Mouse (Mus musculus): ENCODE data around the gene Adamts14. TPM values are rescaled to one million over a fixed set of nuclear protein-coding genes. Genes with fewer than 3 reads are reported as not detected.
A peak's percentile ranks its signal among the peaks of the same experiment; 100 is the strongest.

Gene Adamts14
- polyA plus RNA-seq, 1 experiment from 2014 or later, result 0.27 TPM

DNA sequence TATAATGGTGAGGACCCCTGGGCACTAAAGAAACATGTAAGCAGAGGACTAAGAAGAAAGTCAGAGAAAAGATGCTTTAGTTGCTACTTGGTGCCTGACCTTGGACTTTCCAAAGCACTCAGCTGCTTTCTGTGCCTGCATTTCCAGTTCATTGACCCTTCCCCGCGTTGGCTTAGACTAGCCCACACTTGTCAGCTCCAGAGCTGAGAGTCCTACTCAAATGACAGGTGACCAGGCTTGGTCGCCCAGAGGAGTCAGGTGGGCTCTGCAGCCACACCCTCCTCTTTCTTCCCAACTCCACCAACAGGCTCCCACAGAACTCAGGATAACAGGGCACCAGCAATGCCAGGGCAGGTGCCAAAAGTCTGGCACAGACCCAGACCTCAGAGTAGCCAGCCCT lies 110.9 kb downstream of the Adamts14 start:
- Histone ChIP-seq H3K4me3 (no peak overlapping the region), H3K4me1 (no peaks in the 10 kb centered on the region), H3K27ac (no peak overlapping the region), H3K36me3 (replicated peaks) (no peaks in the 10 kb centered on the region), H3K27me3 (ENCODE audit: poor library complexity, severe bottlenecking) (no peaks in the 10 kb centered on the region), H3K9me3 (no peaks in the 10 kb centered on the region)
- no peak for DNase-seq (ENCODE audit: extremely low spot score, low spot score)
- WGBS, result 75% methylated on average over 3 of the region's 3 CpGs

DNA sequence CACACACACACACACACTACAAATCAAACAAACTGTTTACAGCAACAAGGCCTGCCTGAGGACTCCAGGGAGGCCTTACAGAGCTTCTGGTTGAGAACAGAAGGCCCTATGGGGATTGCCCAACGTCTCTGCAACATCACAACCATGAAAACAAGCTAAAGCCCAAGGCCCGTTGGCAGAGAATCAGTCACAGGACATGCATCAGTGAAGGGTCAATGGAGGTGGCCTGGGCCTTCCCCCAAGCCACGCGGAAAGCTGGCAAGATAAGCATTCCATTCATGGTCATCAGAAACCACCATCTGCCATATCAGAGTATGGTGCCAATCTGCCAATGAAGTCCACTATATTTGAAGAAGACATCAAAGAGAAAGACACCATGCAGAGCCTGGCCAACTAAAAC lies 112.6 kb downstream of the Adamts14 start:
- no peaks in the 10 kb centered on the region for H3K4me1 ChIP-seq
- DNase-seq (ENCODE audit: extremely low spot score, low spot score), result no peak
- H3K27me3 ChIP-seq (ENCODE audit: poor library complexity, severe bottlenecking), result no peaks in the 10 kb centered on the region

DNA sequence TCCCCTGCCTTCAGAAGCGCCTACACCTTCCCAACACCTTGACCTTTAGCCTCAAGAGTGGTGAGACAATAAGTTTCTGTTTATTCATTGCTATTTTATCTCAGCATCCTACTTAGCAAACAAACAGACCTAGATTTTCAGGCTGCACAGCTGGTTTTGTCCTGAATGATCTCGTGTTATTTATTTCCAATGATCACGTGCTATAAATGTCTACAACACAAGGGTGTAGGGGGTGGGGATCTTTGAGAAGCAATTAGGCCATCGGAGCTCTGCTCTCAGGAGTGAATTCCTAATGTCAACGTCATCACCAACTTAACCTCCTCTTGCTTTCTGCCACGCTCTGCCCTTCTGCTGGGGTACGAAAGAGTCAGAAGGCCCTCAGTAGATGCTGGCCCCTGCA lies 113.1 kb downstream of the Adamts14 start:
- Histone ChIP-seq H3K9me3 (no peaks in the 10 kb centered on the region), H3K4me1 (no peaks in the 10 kb centered on the region), H3K36me3 (replicated peaks) (no peaks in the 10 kb centered on the region), H3K4me3 (no peak overlapping the region), H3K27me3 (ENCODE audit: poor library complexity, severe bottlenecking) (no peaks in the 10 kb centered on the region), H3K27ac (no peak overlapping the region)
- no peak for DNase-seq (ENCODE audit: extremely low spot score, low spot score)
- WGBS, result 89% methylated on average over 7 of the region's 7 CpGs

More for the DNA sequence above, 112.6 kb downstream of the Adamts14 start:
- Histone ChIP-seq H3K9me3 (no peaks in the 10 kb centered on the region), H3K36me3 (replicated peaks) (no peaks in the 10 kb centered on the region), H3K27ac (no peak overlapping the region), H3K4me3 (no peak overlapping the region)
- 84% methylated on average over 4 of the region's 4 CpGs for WGBS

GRCm38 (mm10) chr10:61158594-61158993 lies 114.6 kb downstream of the Adamts14 start:
- DNase-seq (ENCODE audit: extremely low spot score, low spot score), result no peak
- Histone ChIP-seq H3K27me3 (ENCODE audit: poor library complexity, severe bottlenecking) (no peaks in the 10 kb centered on the region), H3K9me3 (no peaks in the 10 kb centered on the region), H3K36me3 (replicated peaks) (no peaks in the 10 kb centered on the region), H3K27ac (no peak overlapping the region), H3K4me3 (no peak overlapping the region), H3K4me1 (no peaks in the 10 kb centered on the region)
- 84% methylated on average over 3 of the region's 3 CpGs for WGBS

DNA sequence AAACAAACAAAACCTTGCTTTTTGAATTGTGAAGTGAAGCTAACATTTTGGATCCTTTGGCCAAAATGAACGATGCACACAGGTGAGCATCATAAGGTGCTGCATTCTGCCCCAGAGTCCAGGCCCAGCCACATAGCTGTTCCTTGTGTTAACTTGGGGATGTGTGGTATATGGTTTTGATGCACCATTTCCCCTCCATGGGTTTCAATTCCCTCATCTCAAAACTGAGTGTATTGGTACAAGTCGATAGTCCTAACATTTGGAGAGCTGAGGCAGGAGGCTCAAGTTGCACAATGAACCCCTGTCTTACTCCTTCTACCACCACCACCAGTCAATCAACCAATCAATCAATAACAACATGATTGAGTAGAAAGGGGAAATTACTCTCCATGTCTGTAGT lies 116.8 kb downstream of the Adamts14 start:
- Histone ChIP-seq H3K4me1 (no peaks in the 10 kb centered on the region), H3K4me3 (no peak overlapping the region), H3K9me3 (no peaks in the 10 kb centered on the region), H3K36me3 (replicated peaks) (no peaks in the 10 kb centered on the region), H3K27ac (no peak overlapping the region), H3K27me3 (ENCODE audit: poor library complexity, severe bottlenecking) (no peaks in the 10 kb centered on the region)
- WGBS, result 94% methylated on average over 2 of the region's 2 CpGs
- DNase-seq (ENCODE audit: extremely low spot score, low spot score), result no peak

GRCm38 (mm10) chr10:61155611-61156010 lies 117.6 kb downstream of the Adamts14 start:
- Histone ChIP-seq H3K4me3 (no peak overlapping the region), H3K9me3 (no peaks in the 10 kb centered on the region), H3K36me3 (replicated peaks) (no peaks in the 10 kb centered on the region), H3K4me1 (0 out of 2 replicates have a peak, but pooled peaks cover under 1% of the 10 kb centered on the region), H3K27ac (no peak overlapping the region), H3K27me3 (ENCODE audit: poor library complexity, severe bottlenecking) (no peaks in the 10 kb centered on the region)
- DNase-seq (ENCODE audit: extremely low spot score, low spot score), result no peak
- WGBS, result 88% methylated on average over 3 of the region's 3 CpGs

DNA sequence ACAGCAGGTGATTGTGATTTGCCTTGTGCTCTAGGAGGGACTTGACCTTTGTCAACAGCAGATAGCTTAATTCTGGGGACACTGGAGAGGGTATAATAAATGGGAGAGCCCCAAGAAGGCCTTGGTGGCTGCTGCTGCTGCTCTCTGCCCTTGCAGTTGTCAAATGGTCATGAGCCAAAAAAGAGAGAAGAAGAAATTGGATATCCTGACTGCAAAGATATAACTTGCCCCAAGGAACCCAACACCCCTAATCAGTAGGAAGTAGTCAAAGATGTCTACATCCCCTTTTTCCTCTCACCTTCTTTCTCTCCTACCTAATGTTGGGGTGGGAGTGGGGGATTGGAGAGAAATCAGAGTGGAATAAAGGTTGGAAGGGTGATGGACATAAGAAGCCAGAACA lies 121.1 kb downstream of the Adamts14 start:
- no peak for DNase-seq (ENCODE audit: extremely low spot score, low spot score)

GRCm38 (mm10) chr10:61150616-61151015 lies 122.6 kb downstream of the Adamts14 start:
- H3K27ac ChIP-seq, result no peak overlapping the region
- no peaks in the 10 kb centered on the region for H3K36me3 ChIP-seq (replicated peaks)
- no peak for DNase-seq (ENCODE audit: extremely low spot score, low spot score)
- 72% methylated on average over 6 of the region's 6 CpGs for WGBS
- peaks cover 29% of the 10 kb centered on the region for H3K4me1 ChIP-seq
- no peaks in the 10 kb centered on the region for H3K9me3 ChIP-seq
- H3K27me3 ChIP-seq (ENCODE audit: poor library complexity, severe bottlenecking), result no peaks in the 10 kb centered on the region
- no peak overlapping the region for H3K4me3 ChIP-seq

More for the DNA sequence above, 121.1 kb downstream of the Adamts14 start:
- Histone ChIP-seq H3K4me3 (no peak overlapping the region), H3K4me1 (peaks cover 16% of the 10 kb centered on the region), H3K27ac (no peak overlapping the region), H3K36me3 (replicated peaks) (no peaks in the 10 kb centered on the region), H3K27me3 (ENCODE audit: poor library complexity, severe bottlenecking) (no peaks in the 10 kb centered on the region), H3K9me3 (no peaks in the 10 kb centered on the region)

- Histone ChIP-seq H3K36me3 (replicated peaks) (no peaks in the 10 kb centered on the region), H3K4me3 (no peak overlapping the region), H3K4me1 (peaks cover 36% of the 10 kb centered on the region), H3K27ac (no peak overlapping the region), H3K9me3 (no peaks in the 10 kb centered on the region), H3K27me3 (ENCODE audit: poor library complexity, severe bottlenecking) (no peaks in the 10 kb centered on the region)
- 89% methylated on average over 3 of the region's 3 CpGs for WGBS
- no peak for DNase-seq (ENCODE audit: extremely low spot score, low spot score)
Observed at GRCm38 (mm10) chr10:61149476-61149875, 123.8 kb downstream of the Adamts14 start.

- peak; percentile 92 for DNase-seq (ENCODE audit: extremely low spot score, low spot score)
- Histone ChIP-seq H3K9me3 (no peaks in the 10 kb centered on the region), H3K4me1 (peaks cover 36% of the 10 kb centered on the region), H3K27me3 (ENCODE audit: poor library complexity, severe bottlenecking) (no peaks in the 10 kb centered on the region), H3K4me3 (peak within 1 kb of the TSS; percentile 80), H3K36me3 (replicated peaks) (peaks cover 8% of the 10 kb centered on the region; the same call in 1 of the 2 replicates), H3K27ac (peak within 1 kb of the TSS; percentile 94)
- WGBS, result under 1% methylated on average over 82 of the region's 82 CpGs
Observed at GRCm38 (mm10) chr10:61147157-61148040, 125.8 kb downstream of the Adamts14 start, which contains the start of gene Sgpl1. Gene Sgpl1, minus strand, starts transcription at chr10:61147703.

Other genes starting within 250 kb of the Adamts14 start
- gene Pcbd1, start 184.1 kb downstream of the Adamts14 start, polyA plus RNA-seq (2016; fragmentation: Nextera tagmentation; extraction: Ambion mirVana), result 22.0 and 22.1 TPM in 2 replicates
- gene Sgpl1, start 125.7 kb downstream of the Adamts14 start, polyA plus RNA-seq (2016; fragmentation: Nextera tagmentation; extraction: Ambion mirVana), result 57.1 and 58.3 TPM in 2 replicates
- gene Tbata, start 101.5 kb downstream of the Adamts14 start, polyA plus RNA-seq (2016; fragmentation: Nextera tagmentation; extraction: Ambion mirVana), result not detected in 2 replicates
- not detected in 2 replicates for gene Prf1, start 24.4 kb upstream of the Adamts14 start, polyA plus RNA-seq (2016; fragmentation: Nextera tagmentation; extraction: Ambion mirVana)
- 36.0 and 36.2 TPM in 2 replicates for gene Pald1, start 110.1 kb upstream of the Adamts14 start, polyA plus RNA-seq (2016; fragmentation: Nextera tagmentation; extraction: Ambion mirVana)
- 0.42 and 0.50 TPM in 2 replicates for gene Nodal, start 144.5 kb upstream of the Adamts14 start, polyA plus RNA-seq (2016; fragmentation: Nextera tagmentation; extraction: Ambion mirVana)
- 98.9 and 104 TPM in 2 replicates for gene Eif4ebp2, start 179.2 kb upstream of the Adamts14 start, polyA plus RNA-seq (2016; fragmentation: Nextera tagmentation; extraction: Ambion mirVana)
- 9.7 and 9.9 TPM in 2 replicates for gene Lrrc20, start 202.4 kb upstream of the Adamts14 start, polyA plus RNA-seq (2016; fragmentation: Nextera tagmentation; extraction: Ambion mirVana)

All from forebrain, embryonic 10.5 days (tissue).